Mouse (Mus musculus): ENCODE results near the gene Sytl1. TPM values are rescaled to one million over a fixed set of nuclear protein-coding genes. Genes with fewer than 3 reads are reported as not detected.

Sytl1 gene
- total RNA-seq, 1 experiment from 2014 or later = 3.0 TPM

DNA sequence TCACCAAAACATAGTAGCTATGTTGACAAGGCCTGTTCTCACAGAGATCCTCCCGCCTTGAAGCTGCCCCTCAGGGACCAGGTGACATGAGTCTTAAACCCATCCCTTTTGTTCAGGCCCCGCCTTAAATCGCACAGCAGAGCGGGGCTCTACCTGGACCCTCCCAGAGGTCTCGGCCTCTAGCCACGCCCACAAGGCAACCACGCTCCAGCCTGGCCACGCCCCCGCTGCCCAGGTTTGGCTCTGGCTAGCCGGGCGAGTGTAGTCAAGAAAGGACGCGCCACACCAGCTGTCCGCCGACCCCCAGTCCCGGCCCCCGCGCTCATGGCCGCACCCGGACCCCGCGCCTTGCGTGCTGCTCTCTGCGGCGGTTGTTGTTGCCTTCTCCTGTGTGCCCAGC, 42.3 kb downstream of the Sytl1 start:
- no peak for ATAC-seq (replicated peaks; ENCODE audit: low read depth, poor library complexity, severe bottlenecking)

DNA sequence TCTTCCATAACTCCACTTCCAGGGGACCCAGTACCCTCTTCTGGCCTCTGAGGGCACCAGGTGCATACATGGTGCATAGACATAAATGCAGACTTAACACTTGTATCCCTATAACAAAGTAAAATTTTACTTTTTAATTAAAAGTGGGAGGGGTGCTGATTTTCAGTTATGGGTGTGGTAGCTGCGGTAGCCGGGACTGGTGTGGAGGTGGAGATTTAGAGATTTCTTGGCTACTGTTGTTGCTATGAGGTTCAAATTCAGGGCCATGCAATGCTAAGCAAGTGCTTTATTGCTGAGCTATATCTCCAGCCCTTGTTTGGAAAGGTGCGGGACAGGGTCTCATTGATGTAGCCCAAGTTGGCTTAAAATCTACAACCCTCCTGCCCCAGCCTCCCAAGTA, 44.2 kb downstream of the Sytl1 start:
- ATAC-seq (replicated peaks; ENCODE audit: low read depth, poor library complexity, severe bottlenecking) = no peak

DNA sequence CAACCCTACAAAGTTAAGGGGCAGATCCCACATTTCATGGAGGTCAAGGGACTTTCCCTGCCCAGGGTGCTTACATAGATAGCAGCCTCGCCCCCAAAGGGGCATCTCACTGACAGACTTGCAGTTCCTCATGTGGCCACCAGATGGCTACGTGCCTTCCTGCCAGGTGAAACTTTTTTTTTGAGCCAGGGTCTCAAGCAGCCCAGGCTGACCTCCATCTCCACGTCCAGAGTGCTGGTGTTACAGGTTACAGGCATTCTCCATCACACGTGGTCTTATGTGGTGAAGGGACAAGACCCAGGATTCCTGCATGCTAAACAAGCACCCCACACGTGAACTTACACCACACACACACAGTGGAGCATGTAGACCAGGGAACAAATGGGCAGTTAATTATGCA, 45.3 kb downstream of the Sytl1 start:
- peak; percentile 42 for ATAC-seq (replicated peaks; ENCODE audit: low read depth, poor library complexity, severe bottlenecking)

DNA sequence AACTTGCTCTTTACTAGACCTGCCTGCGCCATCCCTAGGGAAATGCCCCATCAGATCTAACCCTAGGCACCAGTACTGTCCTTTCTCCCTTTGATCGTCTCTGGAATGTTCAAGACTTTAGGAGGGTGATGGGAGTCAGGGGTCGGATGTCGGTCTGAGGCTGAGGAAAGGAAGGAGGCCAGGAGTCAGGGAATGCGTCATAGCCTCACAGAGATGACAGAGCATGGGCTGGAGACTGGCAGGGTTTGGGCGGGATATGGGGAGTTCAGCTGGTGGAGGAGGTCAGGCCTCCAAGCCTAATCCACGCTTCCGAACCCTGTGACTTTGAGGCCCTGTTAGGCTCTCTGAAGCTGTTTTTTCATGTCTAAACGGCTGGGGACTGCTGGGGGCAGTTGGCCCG, 49.3 kb downstream of the Sytl1 start:
- ATAC-seq (replicated peaks; ENCODE audit: low read depth, poor library complexity, severe bottlenecking) = no peak

DNA sequence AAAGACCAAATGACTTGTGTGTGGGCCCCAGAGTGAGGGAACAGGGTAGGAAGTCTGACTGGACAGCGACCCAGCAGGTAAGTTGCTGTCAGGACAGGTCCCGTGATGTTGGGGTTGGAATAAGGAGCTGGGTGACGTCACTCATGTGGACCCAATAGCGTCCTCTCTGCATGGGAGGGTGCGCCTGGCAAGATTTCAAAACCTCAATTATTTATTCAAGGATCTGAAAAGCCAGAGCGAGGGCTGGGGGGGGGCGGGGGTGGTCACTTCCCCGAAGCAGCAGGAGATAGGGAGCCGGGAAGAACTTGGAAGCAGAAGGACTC, 49.7 kb downstream of the Sytl1 start:
- no peak for ATAC-seq (replicated peaks; ENCODE audit: low read depth, poor library complexity, severe bottlenecking)

DNA sequence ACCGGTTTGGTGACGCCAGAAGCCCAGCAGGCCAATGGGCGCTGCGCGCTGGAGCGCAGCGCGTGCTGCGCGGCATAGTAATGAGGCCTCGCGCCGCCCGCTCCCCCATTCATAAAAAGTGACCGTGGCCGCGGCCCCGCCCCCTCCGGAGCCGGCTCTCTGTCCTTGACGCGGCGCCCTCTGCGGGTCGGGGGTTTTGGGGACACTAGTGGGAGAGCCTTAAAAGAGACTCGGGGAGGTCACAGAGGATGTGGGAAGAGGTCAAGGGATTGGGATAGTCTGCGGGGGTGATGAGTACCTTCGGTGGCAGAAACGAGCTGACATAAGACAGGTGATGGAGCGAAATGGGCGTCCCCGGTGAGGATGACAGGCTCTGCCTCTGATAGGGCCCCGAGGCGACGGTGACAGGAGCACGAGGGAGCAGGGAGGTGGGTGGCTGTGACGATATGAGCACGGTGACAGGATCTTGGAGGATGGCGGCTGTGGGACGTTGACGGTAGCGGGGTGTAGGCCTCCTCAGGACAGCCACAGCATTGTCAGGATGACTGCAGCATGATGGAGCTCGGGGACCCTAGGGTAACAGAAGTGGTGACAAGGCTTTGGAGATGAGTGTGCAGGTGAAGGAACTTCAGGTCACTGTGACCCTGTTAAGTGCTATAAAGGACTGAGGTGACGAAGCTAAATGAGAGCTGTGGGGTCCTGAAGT, 50.2 kb downstream of the Sytl1 start:
- peak; percentile 80 for ATAC-seq (replicated peaks; ENCODE audit: low read depth, poor library complexity, severe bottlenecking)

DNA sequence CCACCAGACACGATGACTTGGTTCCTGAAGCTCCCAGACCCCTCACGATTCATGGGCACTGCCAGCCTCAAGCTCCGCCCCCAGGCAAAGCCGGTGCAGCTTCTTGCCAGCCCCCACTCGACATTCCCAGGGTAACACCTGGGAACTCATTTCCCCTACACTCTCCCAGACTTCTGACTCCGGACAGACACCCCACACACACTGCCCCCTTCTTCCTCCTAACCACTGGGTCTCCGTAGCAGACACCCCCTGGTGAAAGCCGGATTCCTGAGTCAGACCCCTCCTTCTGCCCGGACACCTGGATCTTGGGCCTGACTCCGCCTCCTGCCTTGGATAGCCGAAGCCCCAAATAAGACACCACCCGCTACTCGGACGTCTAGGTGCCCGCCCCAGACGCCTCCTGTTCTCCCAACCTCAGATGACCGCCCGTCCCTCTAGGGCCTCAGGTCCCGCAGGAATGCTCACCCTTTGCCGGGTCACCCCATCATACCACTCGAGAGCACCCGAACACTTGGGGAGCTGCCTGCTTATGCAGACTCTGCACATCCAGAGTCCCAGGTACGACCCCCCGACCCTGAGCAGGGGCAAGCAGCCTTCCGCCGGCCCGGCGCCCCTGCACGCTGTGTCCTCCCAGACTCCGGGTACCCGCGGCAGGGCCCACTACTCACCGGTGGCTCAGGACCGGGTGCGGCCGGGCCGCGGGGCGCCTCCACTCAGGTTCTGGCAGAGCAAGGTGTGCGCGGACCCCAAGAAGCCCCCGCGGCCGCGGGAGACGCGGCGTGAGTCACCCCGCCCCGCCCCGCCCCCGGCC, 51.0 kb downstream of the Sytl1 start, which contains the start of the genes Cd164l2 and Gpr3:
TSS of gene Cd164l2 (plus strand) at position 381 of the 811 bp plus-strand sequence.
TSS of gene Gpr3 (minus strand) at position 786 of the 811 bp plus-strand sequence.
- no peak for ATAC-seq (replicated peaks; ENCODE audit: low read depth, poor library complexity, severe bottlenecking)

DNA sequence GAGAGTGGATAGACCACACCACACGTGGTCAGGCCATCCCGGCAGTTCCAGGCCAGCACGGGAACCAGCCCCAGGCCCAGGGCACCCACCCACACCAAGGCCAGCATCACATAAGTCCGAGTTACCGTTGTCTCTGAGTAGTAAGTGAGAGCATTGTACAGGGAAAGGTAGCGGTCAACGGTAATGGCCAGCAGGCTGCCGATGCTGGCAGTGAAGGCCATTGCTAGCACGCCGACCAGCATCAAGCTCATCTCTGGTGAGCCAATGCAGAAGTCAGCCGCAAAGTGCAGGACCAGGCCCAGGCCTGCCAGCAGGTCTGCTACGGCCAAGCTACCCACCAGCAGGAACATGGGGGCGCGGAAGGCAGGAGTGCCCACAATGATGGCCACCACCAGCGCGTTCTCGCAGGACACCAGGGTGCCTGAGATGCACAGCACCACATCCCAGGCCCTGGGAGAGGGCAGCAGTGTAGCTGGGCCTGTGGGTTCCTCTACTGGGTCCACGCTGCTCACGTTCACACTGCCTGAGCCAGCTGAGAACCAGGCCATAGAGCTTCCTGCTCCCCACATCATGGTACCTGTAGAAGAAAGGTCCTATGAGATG, 52.0 kb downstream of the Sytl1 start:
- ATAC-seq (replicated peaks; ENCODE audit: low read depth, poor library complexity, severe bottlenecking) = no peak

DNA sequence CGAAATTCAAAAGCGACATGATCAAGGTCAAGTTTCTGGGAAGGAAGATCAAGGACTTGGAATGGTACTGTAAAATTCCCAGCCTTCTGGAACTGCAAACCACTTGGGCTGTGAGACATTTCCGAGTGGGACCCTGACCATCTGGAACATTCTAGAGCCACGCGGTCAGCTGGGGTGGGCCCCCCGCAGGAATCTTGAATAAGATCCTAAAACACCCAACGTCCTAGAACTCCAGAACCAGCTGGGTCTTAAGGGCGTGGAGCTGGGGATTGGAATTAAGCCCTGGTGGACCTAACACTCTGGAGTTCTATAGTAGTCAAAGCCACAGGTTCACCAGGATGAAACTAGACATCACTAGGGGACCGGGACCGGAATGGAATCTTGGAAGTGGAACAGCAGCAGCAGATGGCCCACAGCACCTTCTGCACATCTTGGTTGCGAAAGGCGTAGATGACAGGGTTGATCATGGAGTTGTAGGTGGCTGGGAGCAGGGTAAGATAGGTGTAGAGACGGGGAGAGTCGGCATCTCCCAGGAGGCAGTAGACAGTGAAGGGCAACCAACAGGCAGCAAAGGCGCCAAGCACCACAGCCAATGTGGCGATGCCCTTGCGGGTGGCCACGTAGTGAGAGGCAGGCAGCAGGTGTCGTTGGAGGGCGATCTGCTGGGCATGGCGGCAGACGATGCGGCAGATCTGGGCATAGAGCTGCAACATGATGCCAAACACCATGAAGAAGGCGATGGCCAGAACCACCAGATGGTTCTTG, 52.7 kb downstream of the Sytl1 start:
- ATAC-seq (replicated peaks; ENCODE audit: low read depth, poor library complexity, severe bottlenecking) = no peak

DNA sequence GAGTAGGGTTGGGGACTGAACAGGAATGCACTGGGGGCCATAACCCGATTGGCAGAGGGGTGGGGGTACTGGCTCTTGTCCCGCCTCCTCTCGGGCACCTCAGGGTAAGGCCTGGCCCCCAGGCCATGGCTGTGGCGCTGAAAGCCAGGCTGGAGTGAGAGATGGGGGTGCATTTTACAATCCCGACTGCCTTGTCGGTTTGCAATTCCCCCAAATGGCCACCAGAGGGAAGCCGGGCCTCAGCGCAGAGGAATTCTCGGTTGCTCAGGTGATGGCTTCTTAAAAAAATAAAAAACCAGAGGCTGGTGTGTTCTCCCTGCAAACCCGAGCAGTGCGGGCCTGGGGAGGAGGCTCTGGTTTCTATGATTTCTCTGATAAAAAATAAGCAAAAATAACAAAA, 53.5 kb downstream of the Sytl1 start:
- ATAC-seq (replicated peaks; ENCODE audit: low read depth, poor library complexity, severe bottlenecking) = peak; percentile 54

DNA sequence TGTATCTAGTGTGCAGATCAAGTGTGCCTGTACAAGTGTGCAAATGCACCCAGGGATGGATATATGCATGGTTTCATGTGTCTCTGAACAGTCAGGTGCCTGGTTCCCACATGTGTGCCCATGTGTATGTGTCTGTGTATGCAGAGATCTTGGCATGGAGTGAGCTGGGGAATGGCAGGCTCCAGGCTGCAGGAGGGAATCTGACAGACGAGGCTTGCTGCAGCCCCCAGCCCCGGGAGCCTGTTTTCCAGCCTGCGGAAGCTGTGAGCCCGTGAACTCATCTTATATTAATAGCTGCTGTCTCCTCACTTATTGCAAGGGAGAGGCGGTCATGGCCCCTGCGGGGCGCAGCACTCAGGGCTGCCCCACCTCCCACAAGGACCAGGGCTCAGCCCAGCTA, 58.5 kb downstream of the Sytl1 start:
- no peak for ATAC-seq (replicated peaks; ENCODE audit: low read depth, poor library complexity, severe bottlenecking)

DNA sequence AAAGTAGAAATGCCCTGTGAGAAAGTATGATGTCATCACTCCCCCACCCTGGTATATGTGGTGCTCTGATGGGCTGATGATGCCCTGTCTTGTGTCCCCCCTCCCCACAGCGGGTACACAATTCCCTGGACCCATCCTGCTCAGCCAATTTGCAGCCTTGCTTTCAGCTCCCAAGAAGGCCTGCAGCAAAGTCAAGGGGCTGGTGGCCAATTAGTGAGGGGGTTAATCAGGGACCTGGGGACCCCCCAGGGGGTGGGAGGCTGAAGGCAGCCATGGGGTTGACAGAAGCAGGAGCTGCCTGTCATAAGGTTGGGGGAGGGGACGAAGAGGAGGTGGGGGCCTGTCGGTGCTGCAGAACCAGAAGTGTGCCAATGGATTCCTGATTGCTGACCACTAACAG, 59.3 kb downstream of the Sytl1 start:
- no peak for ATAC-seq (replicated peaks; ENCODE audit: low read depth, poor library complexity, severe bottlenecking)

Other genes starting within 250 kb of the Sytl1 start
- 45.6 and 61.3 TPM in 2 replicates for gene Wasf2, start 132.6 kb downstream of the Sytl1 start, total RNA-seq (2017)
- not detected in 2 replicates for gene Cd164l2, start 51.0 kb downstream of the Sytl1 start, total RNA-seq (2017)
- gene Gpr3, start 50.6 kb downstream of the Sytl1 start, total RNA-seq (2017) = not detected in 2 replicates
- gene Map3k6, start 22.3 kb downstream of the Sytl1 start, total RNA-seq (2017) = 4.9 and 7.2 TPM in 2 replicates
- gene Tmem222, start 14.7 kb upstream of the Sytl1 start, total RNA-seq (2017) = 20.4 and 21.7 TPM in 2 replicates
- 9.3 and 12.6 TPM in 2 replicates for gene Wdtc1, start 90.4 kb upstream of the Sytl1 start, total RNA-seq (2017)
- gene Slc9a1, start 106.6 kb upstream of the Sytl1 start, total RNA-seq (2017) = 9.0 and 9.7 TPM in 2 replicates
- not detected in 2 replicates for gene Tent5b, start 217.0 kb upstream of the Sytl1 start, total RNA-seq (2017)
- gene Trnp1, start 235.4 kb upstream of the Sytl1 start, total RNA-seq (2017) = not detected in 2 replicates

All from common myeloid progenitor, adult 5-6 weeks (primary cell).